Mouse (Mus musculus) olfactory bulb, adult 2 months (tissue): ENCODE measurements around the gene Tfcp2l1.

Experiments used
- CTCF ChIP-seq: fragments of 200-500 bp; IDR thresholded peaks from 2 replicates; pipeline ENCODE4 v1.5.1; 2012; ENCODE audit warnings: low read depth, mild to moderate bottlenecking, low read length, moderate library complexity; ENCODE audit not compliant: insufficient read depth
- POLR2A ChIP-seq: fragments of 200-500 bp; IDR thresholded peaks from 2 replicates; pipeline ENCODE4 v1.6.1; 2012; ENCODE audit warnings: mild to moderate bottlenecking, low read depth, low read length, moderate library complexity; ENCODE audit not compliant: insufficient read depth

DNA sequence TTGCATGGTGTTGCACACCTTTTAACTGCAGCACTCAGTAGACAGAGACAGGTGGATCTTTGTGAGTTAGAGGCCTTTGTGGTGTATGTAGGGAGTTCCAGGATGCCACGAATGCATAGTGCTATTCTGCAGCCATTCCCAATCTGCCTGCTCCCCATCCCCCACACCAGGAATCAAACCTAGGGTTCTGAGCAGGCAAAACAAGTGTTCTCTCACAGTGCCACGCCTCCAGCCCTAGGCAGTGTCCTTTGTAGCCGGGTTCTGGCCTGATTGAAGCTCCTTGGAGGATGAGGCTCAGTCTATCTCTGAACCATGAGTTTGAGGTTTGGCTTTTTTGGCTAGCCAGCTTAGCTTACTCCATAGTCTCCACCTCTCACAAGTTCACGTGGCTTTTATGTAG lies 18.0 kb downstream of the Tfcp2l1 start:
- TF ChIP-seq POLR2A (no peak), CTCF (no peak)
